Mouse (Mus musculus) heart, postnatal 0 days (tissue): ENCODE results near the gene Vps18.

Source experiments
- CTCF ChIP-seq: IDR thresholded peaks from 2 replicates; pipeline ENCODE4 v1.5.1; 2016; ENCODE audit warnings: antibody characterized with exemption, control low read depth, low read depth
- EP300 ChIP-seq: IDR thresholded peaks from 2 replicates; pipeline ENCODE4 v1.6.1; 2016; ENCODE audit warnings: antibody characterized with exemption, low read depth

- TF ChIP-seq CTCF (no peak), EP300 (no peak)
Observed at GRCm38 (mm10) chr2:119344537-119345138, 56.1 kb downstream of the Vps18 start.
